Mouse (Mus musculus) neural tube, embryonic 15.5 days (tissue): ENCODE results near the gene Nrsn2. TPM values are rescaled to one million over a fixed set of nuclear protein-coding genes. Genes with fewer than 3 reads are reported as not detected.

Experiments
- ATAC-seq: fragments of 200-750 bp; cut with Nextera tagmentation; 2 replicates; pipeline ENCODE4 v1.8.0; 2017; ENCODE audit warnings: mild to moderate bottlenecking, moderate TSS enrichment, moderate library complexity; ENCODE audit not compliant: low FRiP score
- H3K27ac ChIP-seq: fragments of 300-500 bp; sonication (generic); replicated peaks from 2 replicates; pipeline ENCODE4 v1.5.1; 2015; ENCODE audit warnings: mild to moderate bottlenecking, inconsistent platforms
- H3K27me3 ChIP-seq: fragments of 300-500 bp; sonication (generic); replicated peaks from 2 replicates; pipeline ENCODE4 v1.6.1; 2015; ENCODE audit warnings: inconsistent platforms
- H3K36me3 ChIP-seq: fragments of 300-500 bp; sonication (generic); 2 replicates; pipeline ENCODE4 v1.6.1; 2015; ENCODE audit warnings: inconsistent platforms
- H3K4me1 ChIP-seq: fragments of 300-500 bp; sonication (generic); 2 replicates; pipeline ENCODE4 v1.6.1; 2015; ENCODE audit warnings: inconsistent platforms
- H3K4me2 ChIP-seq: fragments of 300-500 bp; sonication (generic); 2 replicates; pipeline ENCODE4 v1.6.1; 2015; ENCODE audit warnings: inconsistent platforms, mild to moderate bottlenecking, moderate library complexity
- H3K4me3 ChIP-seq: fragments of 300-500 bp; sonication (generic); replicated peaks from 2 replicates; pipeline ENCODE4 v1.5.1; 2015; ENCODE audit warnings: mild to moderate bottlenecking, inconsistent platforms
- H3K9ac ChIP-seq: fragments of 300-500 bp; sonication (generic); replicated peaks from 2 replicates; pipeline ENCODE4 v1.6.1; 2015; ENCODE audit warnings: mild to moderate bottlenecking, inconsistent platforms
- H3K9me3 ChIP-seq: fragments of 300-500 bp; sonication (generic); replicated peaks from 2 replicates; pipeline ENCODE4 v1.6.1; 2016; ENCODE audit warnings: inconsistent platforms
- WGBS: fragments of 180-500 bp; shearing (Covaris S2); methylation state at CpG from one replicate; pipeline ENCODE4 v1.1.7; 2015; ENCODE audit warnings: mixed read lengths; 5-methylcytosine and 5-hydroxymethylcytosine counted together
- polyA plus RNA-seq: library from polyadenylated mRNA; unstranded; fragments of >200 nt; fragmentation: Nextera tagmentation; extraction: Ambion mirVana; gene quantifications from 2 replicates; pipeline ENCODE4 v1.2.1, GENCODE M21; 2015

The Nrsn2 gene
- polyA plus RNA-seq, 1 experiment from 2014 or later = 60.3 TPM

GRCm38 (mm10) chr2:152399122-152399542 lies 22.7 kb upstream of the Nrsn2 start:
- Histone ChIP-seq H3K4me3 (peak overlapping the region; percentile 88), H3K4me2 (peak overlapping the region; percentile 82), H3K9ac (peak overlapping the region; percentile 97), H3K9me3 (no peaks in the 10 kb centered on the region), H3K4me1 (peaks cover 32% of the 10 kb centered on the region), H3K36me3 (no peaks in the 10 kb centered on the region), H3K27me3 (no peaks in the 10 kb centered on the region), H3K27ac (peak overlapping the region; percentile 99)
- 0 out of 2 replicates have a peak, but pooled peaks have one; percentile 1 for ATAC-seq
- under 1% methylated on average over 13 of the region's 13 CpGs for WGBS

GRCm38 (mm10) chr2:152398691-152399090 lies 22.3 kb upstream of the Nrsn2 start:
- no peaks in the 10 kb centered on the region for H3K36me3 ChIP-seq
- WGBS = under 1% methylated on average over 38 of the region's 38 CpGs
- peak overlapping the region; percentile 99 for H3K27ac ChIP-seq
- ATAC-seq = peak; percentile 81
- no peaks in the 10 kb centered on the region for H3K27me3 ChIP-seq
- H3K9ac ChIP-seq = peak overlapping the region; percentile 97
- peak overlapping the region; percentile 88 for H3K4me3 ChIP-seq
- peaks cover 37% of the 10 kb centered on the region for H3K4me1 ChIP-seq
- H3K9me3 ChIP-seq = no peaks in the 10 kb centered on the region
- H3K4me2 ChIP-seq = peak overlapping the region; percentile 82

GRCm38 (mm10) chr2:152397680-152398435 lies 21.4 kb upstream of the Nrsn2 start, which contains the start of gene Sox12:
Gene Sox12, minus strand, starts transcription at chr2:152398063.
- Histone ChIP-seq H3K36me3 (no peaks in the 10 kb centered on the region), H3K27ac (peak within 1 kb of the TSS; percentile 99), H3K9ac (peak within 1 kb of the TSS; percentile 97), H3K4me3 (peak within 1 kb of the TSS; percentile 88), H3K27me3 (no peaks in the 10 kb centered on the region), H3K4me1 (peaks cover 43% of the 10 kb centered on the region), H3K4me2 (peak within 1 kb of the TSS; percentile 82), H3K9me3 (no peaks in the 10 kb centered on the region)
- under 1% methylated on average over 58 of the region's 104 CpGs for WGBS
- ATAC-seq = peak; percentile 79

- Histone ChIP-seq H3K27me3 (no peaks in the 10 kb centered on the region), H3K4me2 (peak overlapping the region; percentile 82), H3K4me3 (peak overlapping the region; percentile 88), H3K36me3 (no peaks in the 10 kb centered on the region), H3K9ac (peak overlapping the region; percentile 97), H3K4me1 (peaks cover 43% of the 10 kb centered on the region), H3K27ac (peak overlapping the region; percentile 99), H3K9me3 (no peaks in the 10 kb centered on the region)
- peak; percentile 6 for ATAC-seq
- WGBS = under 1% methylated on average over 74 of the region's 77 CpGs
These were observed 20.7 kb upstream of the Nrsn2 start for GRCm38 (mm10) chr2:152397004-152397589.

GRCm38 (mm10) chr2:152396110-152397003 lies 19.9 kb upstream of the Nrsn2 start:
- Histone ChIP-seq H3K4me2 (peak overlapping the region; percentile 82), H3K27me3 (no peaks in the 10 kb centered on the region), H3K9me3 (no peaks in the 10 kb centered on the region), H3K4me1 (peaks cover 43% of the 10 kb centered on the region), H3K9ac (peak overlapping the region; percentile 97), H3K4me3 (peak overlapping the region; percentile 88), H3K36me3 (no peaks in the 10 kb centered on the region), H3K27ac (peak overlapping the region; percentile 99)
- ATAC-seq = peak; percentile 68
- WGBS = under 1% methylated on average over 45 of the region's 46 CpGs

- Histone ChIP-seq H3K4me3 (peak overlapping the region; percentile 88), H3K9ac (peak overlapping the region; percentile 97), H3K4me1 (peaks cover 42% of the 10 kb centered on the region), H3K27me3 (no peaks in the 10 kb centered on the region), H3K36me3 (no peaks in the 10 kb centered on the region), H3K27ac (peak overlapping the region; percentile 99), H3K9me3 (no peaks in the 10 kb centered on the region), H3K4me2 (peak overlapping the region; percentile 82)
- no peak for ATAC-seq
- WGBS = 26% methylated on average over 13 of the region's 13 CpGs
These were observed 19.0 kb upstream of the Nrsn2 start for GRCm38 (mm10) chr2:152395271-152395920.

GRCm38 (mm10) chr2:152393225-152394017 lies 17.0 kb upstream of the Nrsn2 start:
- H3K36me3 ChIP-seq = no peaks in the 10 kb centered on the region
- WGBS = 62% methylated on average over 9 of the region's 9 CpGs
- H3K9me3 ChIP-seq = no peaks in the 10 kb centered on the region
- no peak overlapping the region; the same call in 1 of the 2 replicates for H3K9ac ChIP-seq
- H3K27me3 ChIP-seq = no peaks in the 10 kb centered on the region
- H3K27ac ChIP-seq = 0 out of 2 replicates have a peak overlapping the region, but pooled peaks have one; percentile 0
- H3K4me3 ChIP-seq = no peak overlapping the region
- H3K4me2 ChIP-seq = peak overlapping the region; percentile 82
- peaks cover 26% of the 10 kb centered on the region for H3K4me1 ChIP-seq
- ATAC-seq = no peak

GRCm38 (mm10) chr2:152392786-152393185 lies 16.3 kb upstream of the Nrsn2 start:
- H3K27me3 ChIP-seq = no peaks in the 10 kb centered on the region
- no peak for ATAC-seq
- peaks cover 26% of the 10 kb centered on the region for H3K4me1 ChIP-seq
- no peak overlapping the region for H3K4me3 ChIP-seq
- WGBS = 8% methylated on average over 3 of the region's 3 CpGs
- H3K9me3 ChIP-seq = no peaks in the 10 kb centered on the region
- H3K9ac ChIP-seq = no peak overlapping the region
- H3K27ac ChIP-seq = 0 out of 2 replicates have a peak overlapping the region, but pooled peaks have one; percentile 1
- no peaks in the 10 kb centered on the region for H3K36me3 ChIP-seq
- H3K4me2 ChIP-seq = no peak overlapping the region

GRCm38 (mm10) chr2:152384191-152384590 lies 7.8 kb upstream of the Nrsn2 start:
- 83% methylated on average over 4 of the region's 4 CpGs for WGBS
- Histone ChIP-seq H3K27me3 (no peaks in the 10 kb centered on the region), H3K9me3 (no peaks in the 10 kb centered on the region)

GRCm38 (mm10) chr2:152375652-152376344 lies 640 bp downstream of the Nrsn2 start:
- H3K9me3 ChIP-seq = no peaks in the 10 kb centered on the region
- peak overlapping the region; percentile 86 for H3K27ac ChIP-seq
- peak overlapping the region; percentile 53 for H3K9ac ChIP-seq
- peak; percentile 91 for ATAC-seq
- no peaks in the 10 kb centered on the region for H3K36me3 ChIP-seq
- 2% methylated on average over 21 of the region's 21 CpGs for WGBS
- H3K4me2 ChIP-seq = peak overlapping the region; percentile 63
- H3K4me1 ChIP-seq = peaks cover 26% of the 10 kb centered on the region
- H3K27me3 ChIP-seq = no peaks in the 10 kb centered on the region
- H3K4me3 ChIP-seq = peak overlapping the region; percentile 43

More at GRCm38 (mm10) chr2:152384191-152384590, 7.8 kb upstream of the Nrsn2 start:
- no peaks in the 10 kb centered on the region for H3K36me3 ChIP-seq
- H3K27ac ChIP-seq = no peak overlapping the region
- no peaks in the 10 kb centered on the region for H3K4me1 ChIP-seq
- no peak overlapping the region for H3K4me3 ChIP-seq
- H3K4me2 ChIP-seq = no peak overlapping the region
- no peak overlapping the region for H3K9ac ChIP-seq
- ATAC-seq = no peak
